Mouse (Mus musculus) layer of hippocampus, adult 9-11 months (tissue): ENCODE results near the gene Slamf6.
"Not testable (repeated sequence)": the region's sequence is repeated elsewhere in the genome, so short reads cannot be mapped to it uniquely, and the experiment has no call there.

Experiments
- DNase-seq: peaks from one replicate; pipeline ENCODE4 v3.0.0; 2022

The Slamf6 gene

DNA sequence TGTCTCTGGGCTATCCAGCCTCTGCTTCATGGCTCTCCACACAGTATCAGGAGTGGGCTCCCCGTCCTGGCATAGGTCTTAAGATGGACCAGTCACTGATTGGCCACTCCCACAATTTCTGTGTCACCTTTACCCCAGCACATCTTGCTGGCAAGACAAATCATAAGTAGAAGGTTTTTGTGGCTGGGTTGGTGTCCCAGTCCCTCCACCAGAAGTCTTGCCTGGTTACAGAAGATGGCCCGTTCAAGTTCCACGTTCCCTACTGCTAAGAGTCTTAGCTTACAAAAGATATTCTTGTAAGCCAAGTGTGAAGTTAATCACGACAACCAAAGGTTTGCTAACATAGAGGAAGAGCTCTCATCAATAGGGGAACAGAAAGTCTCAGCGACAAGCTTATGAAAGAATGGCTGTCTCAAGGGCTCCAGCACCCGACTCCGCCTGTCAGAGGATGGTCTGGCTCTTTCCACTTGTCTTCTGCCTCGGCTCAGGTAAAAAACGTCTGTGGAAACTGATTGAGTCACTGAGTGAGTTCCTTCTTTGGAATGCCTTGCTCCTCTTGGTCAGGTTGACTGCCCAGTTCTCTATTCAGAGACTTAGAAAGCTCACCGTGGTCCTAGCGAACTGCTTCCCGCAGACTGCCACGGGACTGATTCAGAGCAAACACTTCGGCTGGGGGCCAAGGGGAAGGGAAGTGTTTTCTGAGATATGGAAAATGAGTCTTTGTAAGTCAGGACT, at the start of gene Slamf6:
Gene Slamf6, plus strand, starts transcription at position 211 of the 735 bp plus-strand sequence.
- DNase-seq: peak; percentile 11

DNA sequence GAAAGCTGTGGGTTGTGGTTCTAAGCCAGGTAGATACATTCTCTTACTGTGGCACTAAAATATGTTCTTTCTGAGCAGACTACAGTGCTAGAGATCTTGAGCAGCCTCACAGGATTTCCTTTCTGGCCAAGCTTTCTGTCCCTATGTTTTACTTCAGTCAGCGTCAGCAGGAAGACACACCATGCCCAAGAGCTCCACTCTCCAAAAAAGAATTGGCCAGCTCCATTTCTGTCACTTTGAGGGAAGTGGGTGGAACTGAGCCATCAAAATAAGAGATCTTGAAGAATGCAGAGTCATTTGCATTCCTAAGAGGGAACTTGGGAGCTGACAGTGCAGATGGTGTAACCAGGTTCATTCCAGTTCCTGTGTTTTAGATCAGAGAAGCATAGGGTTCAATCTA, 30.3 kb upstream of the Slamf6 start:
- DNase-seq: no peak

DNA sequence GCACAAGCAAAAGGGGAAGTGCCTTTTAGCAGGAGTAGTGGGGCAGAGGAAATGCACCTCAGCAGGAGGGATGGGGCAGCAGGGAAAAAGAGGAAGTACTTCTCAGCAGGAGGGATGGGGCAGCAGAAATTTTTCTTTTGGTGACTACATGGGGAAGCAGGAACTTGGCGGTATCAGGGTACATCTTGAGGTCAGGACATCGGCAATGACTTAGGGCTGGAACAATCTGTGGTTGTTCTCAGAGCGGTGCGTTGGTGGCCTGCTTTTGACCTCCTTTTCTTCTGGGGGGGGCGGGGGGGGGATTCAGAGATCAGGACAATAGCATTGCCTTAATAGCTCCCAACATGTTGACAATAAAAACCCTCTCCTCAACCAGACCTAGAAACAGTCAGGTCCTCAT, 22.0 kb upstream of the Slamf6 start, which contains the start of gene Gm10521:
Gene Gm10521, plus strand, starts transcription at position 301 of the 400 bp plus-strand sequence.
- not testable (repeated sequence) for DNase-seq

DNA sequence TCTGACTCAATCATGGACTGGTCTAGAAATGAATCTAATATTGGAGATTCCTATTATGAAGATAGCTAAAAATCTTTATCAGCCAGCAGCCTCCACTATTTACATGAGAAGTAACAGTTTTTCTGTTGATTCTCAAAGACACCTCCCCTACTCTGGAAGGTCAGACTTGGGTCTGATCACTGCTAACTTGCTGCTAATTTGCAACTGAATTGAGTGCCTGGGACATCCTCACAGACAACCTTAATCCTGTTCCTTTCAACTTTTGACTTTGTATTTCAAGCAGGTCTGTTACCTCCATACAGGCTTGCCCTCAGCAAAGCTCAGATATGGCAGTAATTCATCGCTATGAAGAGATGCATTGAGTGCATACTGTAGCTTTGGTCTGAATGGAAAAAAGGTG, 13.3 kb upstream of the Slamf6 start:
- DNase-seq: no peak

DNA sequence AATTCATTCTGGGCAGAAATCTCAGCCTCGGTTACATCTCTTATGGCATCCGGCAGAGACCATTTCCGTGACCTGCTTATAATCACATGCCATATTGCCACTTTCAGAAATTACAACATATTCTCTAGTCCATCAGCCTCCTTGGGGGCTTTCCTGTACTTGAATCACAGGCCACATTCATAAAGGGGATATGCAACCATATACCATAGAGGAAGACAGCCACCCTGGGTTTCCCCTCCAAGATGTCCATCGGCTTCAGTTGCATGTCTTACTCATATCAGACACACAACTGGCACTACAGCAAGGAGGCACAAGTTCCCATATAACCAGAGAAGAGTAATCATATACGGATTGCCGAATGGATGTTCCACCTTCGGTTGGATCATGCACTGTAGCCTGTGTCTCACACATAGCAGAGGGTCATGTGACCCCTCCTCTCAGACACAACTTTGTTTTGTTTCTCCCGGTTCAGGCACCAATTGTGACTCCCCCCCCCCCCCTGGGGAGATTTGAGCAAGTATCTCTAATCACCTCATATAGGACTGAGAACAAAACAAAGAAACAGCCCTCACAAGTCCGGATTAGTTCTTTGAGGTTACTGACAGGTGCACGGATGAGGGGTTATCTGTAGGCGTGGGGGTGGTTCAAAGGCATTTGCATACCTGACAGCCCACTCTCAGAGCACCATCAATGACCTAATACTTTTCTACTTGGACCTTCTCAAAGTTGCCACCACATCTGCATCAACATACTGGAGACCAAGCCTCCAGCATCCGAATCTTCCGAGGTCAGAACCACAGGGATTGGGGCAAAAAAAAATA, 1.5 kb upstream of the Slamf6 start:
- DNase-seq: no peak

DNA sequence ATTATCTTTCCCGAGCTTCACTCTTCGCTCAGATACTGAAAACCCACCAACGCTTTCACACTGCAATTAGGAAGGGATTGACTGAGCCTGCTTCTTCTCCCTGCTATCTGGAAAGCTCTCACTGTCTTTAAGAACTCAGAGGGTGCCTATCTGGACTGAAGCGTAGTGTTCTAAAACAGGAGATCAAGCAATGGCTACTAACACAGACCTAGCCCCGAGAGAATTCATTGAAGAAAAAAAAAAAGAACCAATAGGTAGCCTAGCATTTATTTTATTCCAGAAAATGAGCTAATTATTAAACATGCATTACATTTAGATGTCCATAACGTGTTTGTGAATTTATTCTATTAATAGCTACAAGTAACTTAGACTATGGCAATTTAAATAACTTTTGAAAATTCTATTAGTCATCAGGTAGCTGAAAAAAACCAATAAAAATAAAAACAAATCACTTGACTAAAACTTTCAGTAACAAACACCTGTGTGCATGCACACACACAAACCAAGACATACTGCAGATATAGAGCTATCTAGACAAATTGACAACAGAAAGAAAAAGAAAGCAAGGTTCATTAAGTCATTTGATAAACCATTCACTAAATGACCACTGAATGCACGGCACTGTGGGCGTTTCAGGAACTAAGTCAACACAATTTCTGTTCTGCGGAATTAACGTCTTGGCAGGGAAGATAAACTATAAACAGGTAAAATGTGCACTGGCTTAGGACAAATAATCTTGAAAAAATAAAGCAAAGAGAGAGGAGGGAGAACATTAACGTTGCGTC, 1.0 kb downstream of the Slamf6 start:
- DNase-seq: no peak

DNA sequence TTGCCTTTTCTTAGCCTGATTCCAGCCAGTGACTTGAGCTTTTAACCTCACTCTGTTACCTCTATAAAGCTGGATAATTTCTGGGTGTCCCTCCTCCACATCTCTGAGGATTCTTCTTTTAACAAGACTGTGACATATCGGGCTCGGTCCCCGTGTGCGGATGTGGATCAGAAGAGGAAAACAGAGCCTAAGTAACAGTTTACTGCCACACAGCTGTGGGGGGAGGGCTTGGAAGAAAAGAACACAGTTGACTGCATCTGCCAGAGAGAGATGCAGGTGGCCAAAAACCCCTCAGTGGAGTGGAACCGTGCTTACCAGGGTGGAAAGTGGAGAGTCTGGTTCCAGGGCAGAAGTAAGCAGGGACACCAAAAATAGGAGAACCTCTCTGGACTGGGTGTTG, 1.9 kb downstream of the Slamf6 start:
- DNase-seq: no peak

DNA sequence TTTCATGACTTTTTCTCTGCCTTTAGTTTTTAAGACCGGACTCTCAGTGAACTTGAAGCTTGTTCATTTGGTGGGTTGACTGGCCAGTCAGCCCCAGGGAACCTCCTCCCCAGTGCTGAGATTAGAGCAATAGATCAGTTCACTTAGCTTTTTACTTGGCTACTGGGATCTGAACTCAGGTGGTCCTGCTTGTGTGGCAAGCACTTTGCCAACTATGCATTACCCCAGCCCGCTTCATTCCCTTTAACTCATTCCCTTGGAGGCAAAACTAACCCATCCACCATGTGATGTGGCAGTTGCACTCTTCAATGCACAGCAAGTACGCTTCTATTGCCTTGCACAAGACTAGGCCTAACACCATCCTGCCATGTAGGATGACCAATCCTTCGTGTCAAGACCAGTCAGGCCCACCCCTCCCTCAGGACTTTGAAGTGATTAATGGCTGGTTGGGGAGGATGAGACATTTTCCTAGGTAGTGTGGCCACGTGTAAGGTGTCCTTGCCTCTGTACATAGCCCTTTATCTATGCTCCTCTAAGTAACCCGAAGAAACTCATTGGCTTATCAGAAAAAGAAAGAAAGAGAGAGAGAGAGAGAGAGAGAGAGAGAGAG, 2.7 kb downstream of the Slamf6 start:
- no peak for DNase-seq

DNA sequence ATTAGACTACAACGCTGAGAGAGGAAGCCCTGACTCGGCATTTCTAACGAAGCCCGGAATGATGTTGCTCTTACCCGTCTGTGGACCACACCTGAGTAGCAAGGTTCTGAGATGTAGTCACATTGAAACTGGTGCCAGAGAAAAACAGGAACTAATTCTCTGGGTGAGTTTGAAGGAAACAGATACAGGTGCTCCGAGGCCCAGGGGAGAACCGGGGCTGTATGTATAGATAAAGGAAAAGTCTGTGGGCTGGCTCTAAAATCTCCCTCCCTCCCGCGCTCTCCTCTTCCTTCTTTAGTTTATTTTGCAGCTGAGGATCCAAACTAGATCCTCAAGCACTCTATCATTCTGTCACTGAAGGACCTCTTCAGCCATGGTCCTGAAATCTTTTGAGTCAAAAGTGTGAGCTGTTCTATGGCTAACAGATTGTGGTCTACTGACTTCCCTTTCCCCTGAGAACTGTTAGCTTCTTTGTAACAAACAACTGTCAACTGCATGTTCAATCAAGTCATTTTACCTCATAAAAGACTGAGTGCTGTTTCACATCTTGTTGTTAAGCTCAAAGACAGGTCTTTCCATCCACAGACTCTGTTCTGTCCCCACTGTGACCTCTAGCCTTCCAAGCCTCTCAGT, 3.8 kb downstream of the Slamf6 start:
- no peak for DNase-seq

DNA sequence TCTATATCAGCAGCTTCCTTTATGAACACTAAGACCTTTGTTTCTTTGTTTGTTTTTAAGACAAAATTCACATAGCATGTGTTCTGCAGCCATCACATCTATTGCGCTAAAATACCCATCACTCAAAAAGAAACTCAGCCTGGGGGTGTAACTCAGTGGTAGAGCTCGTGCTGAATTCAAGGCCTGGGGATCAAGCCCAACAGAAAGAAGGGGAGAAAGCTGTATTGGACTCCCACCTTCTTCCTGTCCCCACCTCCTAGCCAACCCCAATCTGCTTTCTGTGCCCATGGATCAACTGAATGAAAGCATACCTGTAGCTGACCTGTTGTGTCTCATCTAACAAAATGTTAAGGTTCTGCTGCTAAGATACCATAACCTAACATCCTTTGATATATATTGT, 4.3 kb downstream of the Slamf6 start:
- no peak for DNase-seq

DNA sequence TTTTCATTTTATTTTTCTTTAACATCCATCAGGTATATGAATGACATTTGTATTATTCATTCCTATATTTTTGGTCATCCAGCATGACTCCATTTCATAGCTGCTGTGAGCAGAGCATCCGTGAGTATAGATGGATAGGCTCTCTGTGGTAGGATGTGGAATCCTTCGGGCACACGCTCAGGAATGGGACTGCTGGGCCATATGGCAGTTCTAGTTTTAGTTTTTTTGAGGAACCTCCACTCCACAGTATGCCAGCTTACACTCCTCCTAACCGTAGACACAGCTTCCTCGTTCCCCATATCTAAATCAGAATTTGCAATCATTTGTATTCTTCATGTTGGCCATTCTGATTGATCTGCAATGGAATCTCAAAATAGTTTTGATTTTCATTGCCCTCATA, 5.5 kb downstream of the Slamf6 start:
- DNase-seq: no peak

DNA sequence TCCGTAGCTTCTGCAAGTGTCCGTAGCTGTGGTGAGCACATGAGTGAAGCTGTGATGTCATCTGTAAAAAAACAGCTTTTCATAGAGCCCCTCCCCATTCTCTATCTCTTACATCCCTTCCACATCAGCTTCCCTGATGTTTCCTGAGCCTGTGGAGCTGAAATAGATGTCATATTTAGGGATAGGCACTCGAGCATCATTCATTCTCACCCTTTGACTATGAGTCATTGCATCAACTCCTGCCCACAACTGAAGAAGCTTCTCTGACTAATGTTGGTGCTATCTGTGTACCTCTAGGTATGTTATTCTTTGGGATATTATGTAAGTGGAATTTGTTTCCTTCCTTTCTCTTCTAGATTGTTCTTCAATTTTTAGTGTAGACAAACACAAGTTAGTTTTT, 7.6 kb downstream of the Slamf6 start:
- no peak for DNase-seq

DNA sequence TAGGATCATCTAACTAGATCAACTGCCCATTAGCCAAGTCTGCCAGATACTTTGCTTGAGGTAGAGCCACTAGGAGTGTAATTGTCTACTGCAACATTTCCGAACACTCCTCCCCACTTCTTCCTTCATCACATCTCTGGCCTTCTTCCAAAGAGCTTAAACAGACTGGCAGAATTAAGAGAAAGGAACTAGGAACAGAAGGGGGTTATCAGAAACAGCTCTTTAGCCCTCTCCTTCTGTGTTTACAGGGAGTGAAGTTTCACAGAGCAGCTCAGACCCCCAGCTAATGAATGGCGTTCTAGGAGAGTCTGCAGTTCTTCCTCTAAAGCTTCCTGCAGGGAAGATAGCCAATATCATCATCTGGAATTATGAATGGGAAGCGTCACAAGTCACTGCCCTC, 16.5 kb downstream of the Slamf6 start:
- no peak for DNase-seq

DNA sequence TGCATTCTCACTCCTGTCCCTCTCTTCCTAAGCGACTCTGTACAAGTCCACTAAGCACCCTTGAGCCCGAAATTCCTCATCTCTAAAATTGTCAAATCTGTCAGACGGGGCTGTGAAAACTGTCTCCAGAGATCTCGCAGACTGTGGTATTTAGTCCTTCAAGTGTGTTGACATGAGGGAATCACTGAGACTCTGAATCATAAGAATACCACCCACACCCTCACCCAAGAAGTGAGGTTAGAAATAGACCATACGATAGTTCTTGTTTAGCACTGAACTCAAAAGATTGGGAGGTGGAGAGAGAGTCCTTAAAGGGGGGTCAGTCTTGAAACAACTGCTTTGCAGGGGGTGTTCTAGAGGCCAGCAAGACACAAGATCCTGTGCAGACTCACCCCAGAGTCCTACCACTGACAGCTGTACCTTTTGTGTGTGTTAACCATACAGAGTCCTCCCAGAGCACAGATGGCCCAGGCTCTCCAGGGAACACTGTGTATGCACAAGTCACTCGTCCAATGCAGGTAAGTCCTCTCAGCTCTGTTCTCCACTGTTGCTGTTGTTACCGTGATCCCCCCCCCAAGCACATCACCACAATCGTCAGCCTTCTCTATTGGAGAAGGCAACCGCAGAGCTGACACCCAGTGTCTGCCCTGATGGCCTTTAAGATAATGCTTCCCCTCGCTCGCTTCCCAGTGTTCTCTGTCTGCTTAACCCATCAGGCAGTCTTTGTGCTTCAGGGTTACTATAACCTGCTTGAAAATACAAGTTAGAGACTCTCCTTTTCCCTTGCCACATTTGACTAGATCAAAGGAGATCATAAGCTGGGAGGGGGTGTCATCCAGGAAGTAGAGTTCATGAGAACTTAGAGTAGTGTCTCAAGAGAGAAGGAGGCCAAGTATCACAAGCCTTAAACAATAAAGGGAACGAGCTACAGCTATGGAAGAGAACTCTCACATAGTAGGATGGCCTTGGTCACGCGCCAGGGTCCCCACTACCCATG, 21.9 kb downstream of the Slamf6 start:
- no peak for DNase-seq

DNA sequence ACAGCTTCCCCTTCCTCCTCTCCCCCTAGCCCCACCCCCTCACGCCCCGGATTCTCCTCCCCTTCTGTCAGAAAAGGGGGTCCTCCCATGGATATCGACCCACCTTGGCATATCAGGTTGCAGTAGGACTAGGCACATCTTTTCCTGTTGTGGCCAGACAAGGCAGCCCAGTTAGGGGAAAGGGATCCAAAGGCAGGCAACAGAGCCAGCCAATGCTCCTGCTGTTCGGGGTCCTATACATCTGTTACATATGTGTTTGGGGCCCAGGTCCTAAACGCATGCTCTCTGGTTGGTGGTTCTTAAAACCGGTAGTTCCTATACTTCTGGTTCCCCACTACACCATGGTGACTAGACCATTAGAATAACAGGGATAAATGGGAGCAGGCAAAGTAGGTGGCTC, 23.3 kb downstream of the Slamf6 start:
- no peak for DNase-seq

DNA sequence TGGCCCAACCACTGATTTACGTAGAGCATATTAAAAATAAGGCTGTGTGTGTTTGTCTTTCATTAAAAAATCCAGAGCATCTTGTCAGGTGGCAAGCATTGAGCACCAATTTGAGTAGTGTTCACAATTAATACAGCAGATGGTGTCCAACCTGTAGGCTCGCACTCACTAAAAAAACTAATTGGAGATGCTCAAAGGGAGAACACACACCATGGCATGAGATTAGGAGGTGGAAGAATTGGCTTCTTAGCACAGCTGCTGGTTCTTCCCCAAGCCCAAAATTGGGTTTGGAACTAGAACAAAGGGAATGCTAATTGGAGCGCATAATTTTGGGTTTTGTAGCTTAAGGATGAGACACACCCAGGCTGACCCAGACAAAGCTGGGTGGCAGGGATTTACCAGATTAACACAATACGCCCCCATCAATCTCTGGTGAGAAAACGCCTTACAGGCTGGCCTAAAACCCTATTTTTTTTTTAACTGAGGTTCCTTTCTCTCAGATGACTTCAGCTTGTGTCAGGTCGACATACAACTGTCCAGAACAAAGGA, 29.2 kb downstream of the Slamf6 start:
- DNase-seq: no peak

DNA sequence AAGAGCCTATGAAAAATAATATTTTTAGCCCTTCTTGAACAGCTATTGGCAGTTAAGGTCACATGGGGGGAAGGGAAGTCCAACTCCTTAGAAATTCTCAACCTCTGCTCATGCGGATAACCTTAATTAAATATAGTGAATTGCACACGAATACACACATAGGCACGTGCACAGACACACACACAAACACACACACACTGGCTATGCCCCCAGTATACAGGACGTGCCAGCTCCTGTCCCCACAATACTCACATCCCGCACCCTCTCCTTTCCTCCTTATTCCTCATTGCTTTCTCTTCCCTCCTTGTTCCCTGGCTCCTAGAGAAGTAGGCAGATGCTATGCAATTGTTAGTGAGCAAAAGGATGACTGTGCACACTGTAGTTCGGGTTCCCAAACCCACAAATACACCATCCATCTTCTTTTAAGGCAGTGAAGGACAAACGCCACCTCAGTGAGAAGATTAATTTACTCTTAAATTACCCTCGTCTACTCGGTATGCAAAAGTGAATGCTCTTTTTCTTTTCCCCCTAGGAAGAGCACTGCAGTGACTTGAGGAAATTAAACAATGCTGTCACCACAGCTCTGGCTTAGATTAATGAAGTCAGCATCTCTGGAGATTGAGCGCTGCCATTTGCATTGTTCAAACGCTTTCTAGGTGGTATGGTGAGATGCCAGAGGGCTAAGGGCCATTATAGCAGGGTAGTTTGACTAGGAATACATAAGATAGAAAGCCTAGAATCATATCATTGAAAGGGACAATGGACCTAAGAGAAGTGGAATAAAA, 31.0 kb downstream of the Slamf6 start:
- no peak for DNase-seq

DNA sequence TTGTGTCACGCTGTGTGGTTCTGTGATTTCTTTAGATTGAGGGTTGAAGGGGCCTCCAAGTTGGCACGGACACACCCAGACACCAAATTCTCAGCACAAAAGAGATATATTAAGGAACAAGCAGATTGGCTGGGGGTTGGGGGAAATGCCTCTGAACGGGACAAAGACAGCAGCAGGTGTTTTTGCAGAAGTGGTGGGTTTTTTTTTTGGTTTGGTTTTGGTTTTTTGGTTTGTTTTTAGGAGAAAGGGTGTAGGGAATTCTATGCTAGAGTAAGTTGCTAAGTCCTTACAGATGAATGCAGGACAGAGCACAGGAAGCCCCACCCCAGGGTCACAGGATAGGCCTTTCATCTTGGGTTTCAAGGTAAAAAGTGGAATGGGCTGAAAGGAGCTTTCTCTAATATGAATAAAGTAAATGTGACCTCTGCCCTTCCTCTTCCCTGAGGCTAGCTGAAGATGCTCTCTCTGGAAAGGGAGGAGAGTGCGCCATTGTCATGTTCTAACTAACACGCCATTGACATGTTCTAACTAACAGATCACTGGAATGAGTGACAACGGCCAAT, 31.7 kb downstream of the Slamf6 start:
- no peak for DNase-seq

DNA sequence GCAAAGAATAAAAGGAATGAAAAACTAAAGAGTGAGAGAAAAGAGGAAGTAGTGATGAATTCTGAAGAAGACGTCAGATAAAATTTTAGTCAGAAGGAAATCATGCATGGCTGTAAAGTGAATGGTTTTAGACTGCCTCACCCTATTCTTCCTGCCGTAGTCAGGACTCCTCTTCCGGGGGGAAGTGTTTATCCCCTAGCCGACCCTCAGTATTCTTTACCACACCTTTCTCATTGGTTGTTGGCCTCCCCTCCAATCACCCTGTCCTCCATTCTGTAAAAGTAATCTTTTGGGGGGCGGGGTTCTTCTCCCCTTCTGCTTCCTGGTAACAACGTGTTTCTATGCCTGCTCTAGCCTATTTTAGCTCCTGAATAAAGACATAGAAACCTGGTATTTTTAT, 37.8 kb downstream of the Slamf6 start:
- DNase-seq: no peak

DNA sequence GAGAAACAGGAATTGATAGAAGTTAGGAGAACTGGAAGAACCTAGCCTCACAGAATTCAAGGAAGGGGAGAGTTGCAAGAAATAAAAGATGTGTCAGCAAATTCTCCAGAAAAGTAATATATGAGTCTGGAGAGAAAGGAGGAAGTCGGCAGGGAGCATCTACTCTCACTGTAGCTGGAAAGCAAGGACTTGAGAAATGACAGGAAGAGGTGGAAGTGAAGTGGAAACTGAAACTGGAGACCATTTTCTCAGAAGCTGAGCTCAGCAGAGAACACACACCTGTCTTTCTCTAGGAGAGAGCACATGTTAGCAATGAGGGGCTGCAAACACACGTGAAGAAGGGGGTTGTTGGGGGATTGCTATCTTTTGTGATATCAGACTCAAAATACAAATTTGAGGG, 40.1 kb downstream of the Slamf6 start:
- no peak for DNase-seq
